Mouse (Mus musculus) hindbrain, embryonic 11.5 days (tissue): Measurements from ENCODE around the gene Sstr5. TPM values are rescaled to one million over a fixed set of nuclear protein-coding genes. Genes with fewer than 3 reads are reported as not detected.

Experiments used
- ATAC-seq: fragments of 200-750 bp; cut with Nextera tagmentation; 2 replicates; pipeline ENCODE4 v1.8.0; 2017; ENCODE audit warnings: mild to moderate bottlenecking, moderate TSS enrichment, moderate library complexity; ENCODE audit not compliant: low FRiP score
- DNase-seq: peaks from one replicate; pipeline ENCODE4 v3.0.0-alpha.2; 2015; ENCODE audit warnings: low spot score
- H3K27ac ChIP-seq: fragments of 300-500 bp; sonication (generic); 2 replicates; pipeline ENCODE4 v1.5.1; 2014; ENCODE audit warnings: mild to moderate bottlenecking, low read depth, low read length
- H3K27me3 ChIP-seq: fragments of 300-500 bp; sonication (generic); 2 replicates; pipeline ENCODE4 v1.6.1; 2014; ENCODE audit warnings: mild to moderate bottlenecking, low read length, moderate library complexity, mixed read lengths; ENCODE audit not compliant: control insufficient read depth, insufficient read depth
- H3K36me3 ChIP-seq: fragments of 300-500 bp; sonication (generic); 2 replicates; pipeline ENCODE4 v1.6.1; 2014; ENCODE audit warnings: mild to moderate bottlenecking, low read length, moderate library complexity, mixed read lengths; ENCODE audit not compliant: control insufficient read depth, insufficient read depth
- H3K4me1 ChIP-seq: fragments of 300-500 bp; sonication (generic); replicated peaks from 2 replicates; pipeline ENCODE4 v1.6.1; 2014; ENCODE audit warnings: low read length, mixed read lengths; ENCODE audit not compliant: control insufficient read depth, insufficient read depth
- H3K4me2 ChIP-seq: fragments of 300-500 bp; sonication (generic); replicated peaks from 2 replicates; pipeline ENCODE4 v1.6.1; 2014; ENCODE audit warnings: mild to moderate bottlenecking, low read depth, low read length
- H3K4me3 ChIP-seq: fragments of 300-500 bp; sonication (generic); 2 replicates; pipeline ENCODE4 v1.5.1; 2014; ENCODE audit warnings: low read depth, low read length
- H3K9ac ChIP-seq: fragments of 300-500 bp; sonication (generic); 2 replicates; pipeline ENCODE4 v1.6.1; 2014; ENCODE audit warnings: low read depth, low read length
- H3K9me3 ChIP-seq: fragments of 300-500 bp; sonication (generic); 2 replicates; pipeline ENCODE4 v1.6.1; 2016; ENCODE audit warnings: low read length; ENCODE audit not compliant: control insufficient read depth
- WGBS: fragments of 180-500 bp; shearing (Covaris S2); extraction: QIAGEN DNeasy Blood & Tissue Kit; methylation state at CpG from one replicate; pipeline ENCODE4 v1.1.7; 2014; 5-methylcytosine and 5-hydroxymethylcytosine counted together
- polyA plus RNA-seq: library from polyadenylated mRNA; unstranded; fragments of >200 nt; fragmentation: Nextera tagmentation; extraction: Ambion mirVana; gene quantifications from 2 replicates; pipeline ENCODE4 v1.2.1, GENCODE M21; 2014

Sstr5 gene
- polyA plus RNA-seq, 1 experiment from 2014 or later, result 0.12 TPM

- H3K27ac ChIP-seq, result no peak overlapping the region
- H3K9me3 ChIP-seq, result no peaks in the 10 kb centered on the region
These were observed 46.8 kb downstream of the Sstr5 start for GRCm38 (mm10) chr17:25450329-25450728.

GRCm38 (mm10) chr17:25447865-25448264, 49.2 kb downstream of the Sstr5 start:
- Histone ChIP-seq H3K4me2 (no peak overlapping the region), H3K27ac (no peak overlapping the region), H3K27me3 (no peaks in the 10 kb centered on the region), H3K4me1 (no peaks in the 10 kb centered on the region), H3K9ac (no peak overlapping the region), H3K9me3 (no peaks in the 10 kb centered on the region), H3K4me3 (no peak overlapping the region), H3K36me3 (no peaks in the 10 kb centered on the region)
- WGBS, result 91% methylated on average over 12 of the region's 12 CpGs
- DNase-seq (no peak), ATAC-seq (no peak)

More at GRCm38 (mm10) chr17:25450329-25450728, 46.8 kb downstream of the Sstr5 start:
- ATAC-seq (no peak), DNase-seq (no peak)
- H3K4me1 ChIP-seq, result no peaks in the 10 kb centered on the region
- no peak overlapping the region for H3K4me3 ChIP-seq
- H3K9ac ChIP-seq, result no peak overlapping the region
- WGBS, result 50% methylated on average over 4 of the region's 4 CpGs
- H3K4me2 ChIP-seq, result no peak overlapping the region
- no peaks in the 10 kb centered on the region for H3K36me3 ChIP-seq
- H3K27me3 ChIP-seq, result no peaks in the 10 kb centered on the region

- Histone ChIP-seq H3K36me3 (no peaks in the 10 kb centered on the region), H3K4me1 (no peaks in the 10 kb centered on the region), H3K9ac (no peak overlapping the region), H3K4me3 (no peak overlapping the region), H3K27me3 (no peaks in the 10 kb centered on the region), H3K4me2 (no peak overlapping the region), H3K27ac (no peak overlapping the region), H3K9me3 (no peaks in the 10 kb centered on the region)
- DNase-seq, result no peak
- no peak for ATAC-seq
- 84% methylated on average over 3 of the region's 3 CpGs for WGBS
These were observed 51.2 kb downstream of the Sstr5 start for GRCm38 (mm10) chr17:25445841-25446240.

GRCm38 (mm10) chr17:25445074-25445473, 52.0 kb downstream of the Sstr5 start:
- 63% methylated on average over 4 of the region's 4 CpGs for WGBS
- no peaks in the 10 kb centered on the region for H3K4me1 ChIP-seq
- no peak for ATAC-seq
- H3K9ac ChIP-seq, result no peak overlapping the region
- no peaks in the 10 kb centered on the region for H3K27me3 ChIP-seq
- no peak overlapping the region for H3K4me2 ChIP-seq
- peak; percentile 30 for DNase-seq
- no peaks in the 10 kb centered on the region for H3K36me3 ChIP-seq
- H3K4me3 ChIP-seq, result no peak overlapping the region
- H3K9me3 ChIP-seq, result no peaks in the 10 kb centered on the region
- no peak overlapping the region for H3K27ac ChIP-seq

GRCm38 (mm10) chr17:25442889-25443288, 54.2 kb downstream of the Sstr5 start:
- 79% methylated on average over 3 of the region's 3 CpGs for WGBS
- H3K27me3 ChIP-seq, result no peaks in the 10 kb centered on the region
- no peaks in the 10 kb centered on the region for H3K4me1 ChIP-seq
- ATAC-seq, result no peak
- no peak for DNase-seq
- no peaks in the 10 kb centered on the region for H3K36me3 ChIP-seq
- no peaks in the 10 kb centered on the region for H3K9me3 ChIP-seq
- H3K27ac ChIP-seq, result no peak overlapping the region
- no peak overlapping the region for H3K4me3 ChIP-seq
- H3K4me2 ChIP-seq, result no peak overlapping the region
- no peak overlapping the region for H3K9ac ChIP-seq

- ATAC-seq (no peak), DNase-seq (no peak)
- H3K4me1 ChIP-seq, result no peaks in the 10 kb centered on the region
- WGBS, result 78% methylated on average over 6 of the region's 6 CpGs
- H3K27ac ChIP-seq, result no peak overlapping the region
- H3K36me3 ChIP-seq, result no peaks in the 10 kb centered on the region
- no peaks in the 10 kb centered on the region for H3K27me3 ChIP-seq
- no peak overlapping the region for H3K4me2 ChIP-seq
- H3K4me3 ChIP-seq, result no peak overlapping the region
- H3K9me3 ChIP-seq, result no peaks in the 10 kb centered on the region
- H3K9ac ChIP-seq, result no peak overlapping the region
These were observed 55.7 kb downstream of the Sstr5 start for GRCm38 (mm10) chr17:25441417-25441816.

Other genes starting within 250 kb of the Sstr5 start
- gene Baiap3, start 240.9 kb downstream of the Sstr5 start, polyA plus RNA-seq, result 2.0 and 4.4 TPM in 2 replicates
- 781 and 835 TPM in 2 replicates for gene Ube2i, start 222.7 kb downstream of the Sstr5 start, polyA plus RNA-seq
- gene Prss34, start 198.9 kb downstream of the Sstr5 start, polyA plus RNA-seq, result not detected in 2 replicates
- gene Prss28, start 188.6 kb downstream of the Sstr5 start, polyA plus RNA-seq, result not detected in 2 replicates
- not detected in 2 replicates for gene Prss29, start 178.6 kb downstream of the Sstr5 start, polyA plus RNA-seq
- not detected in 2 replicates for gene Tpsab1, start 151.7 kb downstream of the Sstr5 start, polyA plus RNA-seq
- not detected in 2 replicates for gene Tpsb2, start 131.0 kb downstream of the Sstr5 start, polyA plus RNA-seq
- gene Tpsg1, start 128.0 kb downstream of the Sstr5 start, polyA plus RNA-seq, result 0.69 TPM in 1 of 2 replicates, not detected in the other
- gene Cacna1h, start 63.5 kb downstream of the Sstr5 start, polyA plus RNA-seq, result 5.9 and 6.5 TPM in 2 replicates
- gene Tekt4, start 42.7 kb downstream of the Sstr5 start, polyA plus RNA-seq, result 1.3 and 1.8 TPM in 2 replicates
- 7.1 TPM in 2 replicates for gene Sox8, start 73.4 kb upstream of the Sstr5 start, polyA plus RNA-seq
- 23.1 and 26.9 TPM in 2 replicates for gene Lmf1, start 81.8 kb upstream of the Sstr5 start, polyA plus RNA-seq
- gene Gng13, start 219.9 kb upstream of the Sstr5 start, polyA plus RNA-seq, result 1.8 and 2.5 TPM in 2 replicates
- 11.9 and 14.4 TPM in 2 replicates for gene Chtf18, start 230.1 kb upstream of the Sstr5 start, polyA plus RNA-seq
- gene Rpusd1, start 230.4 kb upstream of the Sstr5 start, polyA plus RNA-seq, result 17.2 and 18.0 TPM in 2 replicates
- not detected in 2 replicates for gene Mslnl, start 238.8 kb upstream of the Sstr5 start, polyA plus RNA-seq